Mouse (Mus musculus): ENCODE measurements around the gene P2rx1.

- TF ChIP-seq CTCF (IDR thresholded peaks at IDR 0.05; ENCODE audit: control insufficient read depth, insufficient read depth, insufficient replicate concordance, low read depth, low read length), result no peak
- TF ChIP-seq POLR2A (IDR thresholded peaks at IDR 0.05; ENCODE audit: control insufficient read depth, low read depth, low read length), result no peak
These were observed 2.1 kb upstream of the P2rx1 start for GRCm38 (mm10) chr11:72996781-72997180.
